Mouse (Mus musculus) G1E (cell line): ENCODE results near the gene Uroc1.

ENCODE experiments used
- CTCF ChIP-seq: IDR thresholded peaks from 2 replicates; pipeline ENCODE4 v1.5.1; 2012; ENCODE audit warnings: low read depth, low read length, inconsistent platforms, mixed read lengths
- POLR2AphosphoS5 ChIP-seq: IDR thresholded peaks from 2 replicates; pipeline ENCODE4 v1.6.1; 2012; ENCODE audit warnings: low read depth, low read length, inconsistent platforms; ENCODE audit not compliant: insufficient replicate concordance
- TAL1 ChIP-seq: conservative IDR thresholded peaks from 2 replicates; pipeline ENCODE4 v1.6.1; 2012; ENCODE audit warnings: low read depth, low read length, inconsistent platforms, mixed read lengths

GRCm38 (mm10) chr6:90324991-90325390 is 8.1 kb upstream of the Uroc1 start, which contains the start of gene Chst13:
- TF ChIP-seq CTCF, result no peak
- TF ChIP-seq TAL1, result no peak
- no peak for TF ChIP-seq POLR2AphosphoS5
